Mouse (Mus musculus): Measurements from ENCODE around the gene Olfr1135. TPM values are rescaled to one million over a fixed set of nuclear protein-coding genes. Genes with fewer than 3 reads are reported as not detected.

Gene Olfr1135
- not detected for total RNA-seq (2021)

- intact Hi-C loops (cut with DNase I) = no loop called here
- no peak for DNase-seq (ENCODE audit: low spot score in 2 of 2)
Observed at GRCm38 (mm10) chr2:87673564-87673963, at the start of gene Olfr1135. Gene Olfr1135 (minus strand): TSS chr2:87673664.

- DNase-seq (ENCODE audit: low spot score in 2 of 2) = no peak
- intact Hi-C loops (cut with DNase I) = no loop called here
Observed at GRCm38 (mm10) chr2:87713079-87713478, 39.6 kb upstream of the Olfr1135 start, which contains the start of gene Olfr1137. Gene Olfr1137 (minus strand): TSS chr2:87713179.

GRCm38 (mm10) chr2:87693847-87694246 lies 20.4 kb upstream of the Olfr1135 start, which contains the start of gene Olfr1136:
Gene Olfr1136 (minus strand): TSS chr2:87693947.
- no peak for DNase-seq (ENCODE audit: low spot score in 2 of 2)
- intact Hi-C loops (cut with DNase I) = no loop called here

GRCm38 (mm10) chr2:87658360-87658759 lies 15.1 kb downstream of the Olfr1135 start, which contains the start of gene Olfr1134:
Gene Olfr1134 (minus strand): TSS chr2:87658460.
- intact Hi-C loops (cut with DNase I) = no loop called here
- DNase-seq (ENCODE audit: low spot score in 2 of 2) = no peak

- no peak for DNase-seq (ENCODE audit: low spot score in 2 of 2)
- intact Hi-C loops (cut with DNase I) = no loop called here
Observed at GRCm38 (mm10) chr2:87647274-87647673, 26.2 kb downstream of the Olfr1135 start, which contains the start of gene Olfr1133. Gene Olfr1133 (minus strand): TSS chr2:87647374.

GRCm38 (mm10) chr2:87642441-87642840 lies 31.0 kb downstream of the Olfr1135 start:
- intact Hi-C loops (cut with DNase I) = no loop called here
- DNase-seq (ENCODE audit: low spot score in 2 of 2) = no peak

GRCm38 (mm10) chr2:87637435-87637834 lies 36.0 kb downstream of the Olfr1135 start, which contains the start of gene Olfr1132:
Gene Olfr1132 (minus strand): TSS chr2:87637535.
- intact Hi-C loops (cut with DNase I) = no loop called here
- no peak for DNase-seq (ENCODE audit: low spot score in 2 of 2)

- intact Hi-C loops (cut with DNase I) = no loop called here
- no peak for DNase-seq (ENCODE audit: low spot score in 2 of 2)
Observed at GRCm38 (mm10) chr2:87626804-87627203, 46.7 kb downstream of the Olfr1135 start, which contains the start of gene Olfr1131. Gene Olfr1131 (plus strand): TSS chr2:87627104.

Other genes with a start within 250 kb of the Olfr1135 start
- not detected for gene Olfr1124, start 243.4 kb downstream of the Olfr1135 start, total RNA-seq (2021)
- not detected for gene Olfr1126, start 219.7 kb downstream of the Olfr1135 start, total RNA-seq (2021)
- gene Pramel7, start 176.6 kb downstream of the Olfr1135 start, total RNA-seq (2021) = not detected
- not detected for gene Pramel6, start 167.1 kb downstream of the Olfr1135 start, total RNA-seq (2021)
- gene Olfr153, start 141.9 kb downstream of the Olfr1135 start, total RNA-seq (2021) = not detected
- not detected for gene Olfr1128, start 128.1 kb downstream of the Olfr1135 start, total RNA-seq (2021)
- gene Olfr1129, start 99.8 kb downstream of the Olfr1135 start, total RNA-seq (2021) = not detected
- not detected for gene Olfr1130, start 67.5 kb downstream of the Olfr1135 start, total RNA-seq (2021)
- gene Olfr1131, start 46.6 kb downstream of the Olfr1135 start, total RNA-seq (2021) = not detected
- not detected for gene Olfr1132, start 36.1 kb downstream of the Olfr1135 start, total RNA-seq (2021)
- gene Olfr1133, start 26.3 kb downstream of the Olfr1135 start, total RNA-seq (2021) = not detected
- not detected for gene Olfr1134, start 15.2 kb downstream of the Olfr1135 start, total RNA-seq (2021)
- not detected for gene Olfr1136, start 20.3 kb upstream of the Olfr1135 start, total RNA-seq (2021)
- gene Olfr1137, start 39.5 kb upstream of the Olfr1135 start, total RNA-seq (2021) = not detected
- gene Olfr1138, start 66.3 kb upstream of the Olfr1135 start, total RNA-seq (2021) = not detected
- gene Olfr1140, start 70.1 kb upstream of the Olfr1135 start, total RNA-seq (2021) = not detected
- gene Olfr1141, start 80.3 kb upstream of the Olfr1135 start, total RNA-seq (2021) = not detected
- gene Olfr152, start 105.8 kb upstream of the Olfr1135 start, total RNA-seq (2021) = not detected
- gene Olfr1143, start 126.9 kb upstream of the Olfr1135 start, total RNA-seq (2021) = not detected
- gene Olfr1145, start 136.2 kb upstream of the Olfr1135 start, total RNA-seq (2021) = not detected
- gene Olfr1148, start 156.9 kb upstream of the Olfr1135 start, total RNA-seq (2021) = not detected
- gene Olfr1150-ps1, start 170.3 kb upstream of the Olfr1135 start, total RNA-seq (2021) = not detected
- not detected for gene Olfr1151, start 182.2 kb upstream of the Olfr1135 start, total RNA-seq (2021)
- gene Olfr1152, start 192.8 kb upstream of the Olfr1135 start, total RNA-seq (2021) = not detected
- gene Olfr1153, start 221.3 kb upstream of the Olfr1135 start, total RNA-seq (2021) = not detected
- not detected for gene Olfr1154, start 231.5 kb upstream of the Olfr1135 start, total RNA-seq (2021)